Mouse (Mus musculus): ENCODE data around the gene Cstf1.

Cstf1 gene

DNA sequence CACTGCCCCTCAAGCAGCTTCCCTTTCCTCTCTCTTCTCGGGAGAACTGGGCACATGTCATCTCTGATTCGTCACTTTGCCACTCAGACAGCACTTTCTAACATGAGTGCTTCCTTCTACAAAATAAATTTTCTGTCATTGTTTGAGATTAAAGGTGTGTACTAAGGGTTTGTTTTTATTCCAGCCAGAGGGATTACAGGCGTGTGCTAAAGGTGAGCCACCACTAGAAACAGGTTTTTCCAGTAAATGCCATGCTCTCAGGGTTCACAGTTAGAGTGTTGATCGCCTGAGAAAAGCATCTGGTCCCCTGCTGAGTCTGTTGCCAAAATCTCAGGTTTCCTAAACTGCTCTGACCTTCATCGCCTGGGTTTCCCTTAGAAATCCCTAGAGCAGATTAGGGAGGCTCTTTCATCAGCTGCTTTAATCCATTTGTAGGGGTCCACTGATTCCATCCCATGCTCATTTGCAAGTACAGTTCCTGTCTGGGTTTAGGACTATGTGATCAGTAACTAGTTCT lies 6.6 kb downstream of the Cstf1 start:
- DNase-seq (ENCODE audit: low spot score in 2 of 2), result no peak

GRCm38 (mm10) chr2:172378332-172378731 lies 7.9 kb downstream of the Cstf1 start:
- peak in 1 of 2 experiments; percentile 80 for DNase-seq (ENCODE audit: low spot score in 2 of 2)

DNA sequence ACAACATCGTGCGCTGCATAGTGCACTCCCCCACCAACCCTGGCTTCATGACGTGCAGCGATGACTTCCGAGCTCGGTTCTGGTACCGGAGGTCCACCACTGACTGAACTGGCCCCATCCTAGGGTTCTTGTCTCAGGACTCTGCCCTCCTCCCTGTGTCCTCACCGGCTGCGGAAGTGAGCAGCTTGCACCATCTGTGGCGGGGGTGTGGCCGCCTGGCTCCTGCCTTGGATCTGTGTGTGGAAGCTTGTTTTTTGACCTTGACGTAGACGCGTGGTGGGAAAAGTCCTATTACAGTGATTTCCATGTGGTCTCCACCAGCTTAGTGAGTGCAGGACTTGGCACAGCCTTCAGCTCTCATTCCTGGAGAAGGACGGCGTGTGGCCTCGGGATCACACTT lies 10.0 kb downstream of the Cstf1 start:
- DNase-seq (ENCODE audit: low spot score in 2 of 2), result no peak

GRCm38 (mm10) chr2:172381341-172381740 lies 10.9 kb downstream of the Cstf1 start:
- no peak for DNase-seq (ENCODE audit: low spot score in 2 of 2)

DNA sequence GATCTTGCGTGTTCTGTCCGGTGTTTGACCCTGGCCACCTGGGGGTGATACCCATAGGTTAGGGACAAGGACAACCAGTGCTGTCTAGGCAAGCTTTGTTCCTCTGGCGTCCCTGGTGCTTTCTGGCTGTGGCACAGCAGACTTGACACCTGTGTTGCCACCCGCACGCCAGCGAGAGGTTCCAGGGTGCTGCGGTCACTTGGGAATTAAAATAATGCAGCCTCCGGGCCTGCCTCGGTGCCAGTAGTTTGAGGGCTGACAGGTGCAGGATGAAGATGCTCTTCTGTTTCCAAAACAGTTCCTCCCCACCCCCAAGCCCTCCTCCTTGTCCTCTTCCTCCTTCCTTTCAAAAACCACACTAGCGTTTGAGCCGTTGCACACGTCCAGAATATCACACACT lies 11.4 kb downstream of the Cstf1 start:
- DNase-seq (ENCODE audit: low spot score in 2 of 2), result no peak

GRCm38 (mm10) chr2:172384715-172385114 lies 14.2 kb downstream of the Cstf1 start:
- no peak for DNase-seq (ENCODE audit: low spot score in 2 of 2)

- no peak for DNase-seq (ENCODE audit: low spot score in 2 of 2)
Observed at GRCm38 (mm10) chr2:172390341-172390740, 19.9 kb downstream of the Cstf1 start.

GRCm38 (mm10) chr2:172392041-172392521 lies 21.6 kb downstream of the Cstf1 start:
- DNase-seq (ENCODE audit: low spot score in 2 of 2), result no peak

DNA sequence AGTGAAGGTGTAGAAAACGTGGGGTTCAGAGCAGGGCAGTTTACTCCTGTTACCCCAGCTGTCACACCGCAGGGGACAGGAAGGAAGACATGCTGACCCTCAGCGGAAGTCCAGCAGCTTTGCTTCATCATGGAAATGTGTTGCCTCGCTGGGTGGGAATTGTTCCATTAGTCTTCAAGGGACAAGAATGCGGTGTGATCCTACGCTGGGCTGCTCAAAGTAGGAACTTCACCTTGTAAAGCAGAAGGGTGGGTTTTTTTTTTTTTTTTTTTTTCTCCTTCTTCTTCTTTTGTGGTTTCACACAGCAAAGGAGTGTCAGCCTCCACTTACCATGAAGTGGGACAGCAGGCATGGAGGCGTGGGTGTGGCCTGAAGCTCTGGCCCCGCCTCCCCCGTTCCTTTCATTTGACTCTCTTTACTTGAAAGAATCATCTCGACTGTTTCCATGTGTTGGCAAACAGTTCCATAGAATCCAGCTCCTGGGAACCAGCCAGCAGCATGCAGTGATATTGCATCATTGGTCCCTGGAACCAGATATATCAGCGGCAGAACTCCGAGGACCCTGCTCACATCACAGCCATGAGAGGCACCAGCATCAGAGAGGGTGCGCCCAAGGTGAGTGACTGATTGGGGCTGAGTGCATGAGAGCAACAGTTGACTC lies 23.0 kb downstream of the Cstf1 start, which contains the start of gene Cass4:
TSS of gene Cass4 (plus strand) at position 404 of the 661 bp plus-strand sequence.
- peak in 1 of 2 experiments; percentile 75 for DNase-seq (ENCODE audit: low spot score in 2 of 2)

DNA sequence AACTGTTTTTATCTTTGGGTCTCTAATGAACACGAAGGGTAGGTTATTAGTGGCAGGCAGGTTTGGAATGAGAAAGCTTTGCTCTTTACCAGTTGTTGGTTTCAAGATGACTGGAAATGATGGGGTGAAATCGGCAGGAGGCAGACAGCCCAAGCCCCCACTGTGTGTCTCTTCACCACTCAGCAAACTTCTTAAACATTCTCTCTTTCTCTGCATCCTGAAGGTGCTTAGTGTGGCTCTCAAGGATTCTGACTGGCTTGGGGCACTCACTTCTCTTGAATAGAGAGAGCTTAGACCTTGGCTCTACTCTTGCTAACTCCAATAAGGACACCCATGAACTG lies 23.5 kb downstream of the Cstf1 start:
- no peak for DNase-seq (ENCODE audit: low spot score in 2 of 2)

- no peak for DNase-seq (ENCODE audit: low spot score in 2 of 2)
Observed at GRCm38 (mm10) chr2:172394671-172395070, 24.2 kb downstream of the Cstf1 start.

- DNase-seq (ENCODE audit: low spot score in 2 of 2), result no peak
Observed at GRCm38 (mm10) chr2:172395961-172396360, 25.5 kb downstream of the Cstf1 start.

DNA sequence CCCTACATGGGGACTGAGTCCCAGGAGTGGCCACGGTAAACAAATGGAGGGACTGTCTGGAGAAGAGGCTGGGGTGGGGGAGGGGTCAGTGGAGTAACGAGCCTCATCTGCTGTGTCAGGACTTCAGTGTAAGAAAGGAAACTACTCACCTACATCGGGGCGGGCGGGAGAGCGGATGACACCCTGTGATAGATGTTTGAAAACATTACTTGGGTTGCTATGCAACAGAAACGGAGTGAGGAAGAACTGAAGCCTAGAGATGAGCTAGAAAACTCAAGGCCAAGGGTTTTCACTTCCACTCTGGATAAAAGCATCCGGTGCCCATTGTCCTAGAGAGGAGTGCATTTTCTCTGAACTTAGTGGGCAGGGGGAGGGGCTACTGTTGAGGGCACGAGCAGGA lies 29.4 kb downstream of the Cstf1 start:
- peak in 1 of 2 experiments; percentile 48 for DNase-seq (ENCODE audit: low spot score in 2 of 2)

GRCm38 (mm10) chr2:172401116-172401825 lies 30.8 kb downstream of the Cstf1 start:
- peak in 1 of 2 experiments; percentile 62 for DNase-seq (ENCODE audit: low spot score in 2 of 2)

DNA sequence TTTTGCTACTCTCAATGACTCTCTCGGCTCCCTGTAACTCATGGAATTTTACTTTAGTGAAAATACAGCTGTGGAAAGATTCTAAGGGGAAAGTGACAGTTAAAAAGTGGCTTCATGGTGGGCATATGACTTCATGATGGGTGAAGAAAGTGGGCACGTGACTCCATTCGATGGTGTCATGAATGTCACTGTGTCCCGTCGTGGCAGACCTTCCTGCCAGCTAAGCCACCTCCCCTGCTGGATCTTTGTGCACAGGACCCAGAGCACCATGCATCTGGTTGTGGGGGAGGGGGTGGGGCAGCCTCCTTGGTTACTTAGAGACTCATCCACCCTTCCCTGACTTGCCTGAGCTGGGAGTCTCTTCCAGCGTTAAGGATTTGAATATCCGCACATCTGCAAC lies 33.8 kb downstream of the Cstf1 start:
- DNase-seq (ENCODE audit: low spot score in 2 of 2), result no peak

DNA sequence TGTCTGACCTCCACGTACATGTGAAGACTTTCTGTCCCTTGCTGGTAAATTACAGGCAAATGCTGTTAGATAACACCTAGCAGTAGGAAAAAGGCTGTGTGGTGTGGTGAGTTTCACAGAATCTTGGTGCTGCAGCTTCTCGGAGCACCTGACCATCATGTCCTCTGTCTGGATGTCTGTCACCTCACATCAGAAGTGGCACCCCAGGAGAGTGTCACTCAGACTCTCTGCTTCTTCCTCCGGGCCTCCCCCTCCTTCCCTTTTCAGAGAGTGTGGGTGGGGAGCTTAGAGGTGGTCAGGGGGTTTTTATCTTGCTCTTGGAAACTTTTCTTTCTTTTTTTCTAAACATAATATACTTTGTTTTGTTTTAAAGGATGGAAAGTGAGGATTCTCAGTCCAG lies 34.5 kb downstream of the Cstf1 start:
- no peak for DNase-seq (ENCODE audit: low spot score in 2 of 2)

DNA sequence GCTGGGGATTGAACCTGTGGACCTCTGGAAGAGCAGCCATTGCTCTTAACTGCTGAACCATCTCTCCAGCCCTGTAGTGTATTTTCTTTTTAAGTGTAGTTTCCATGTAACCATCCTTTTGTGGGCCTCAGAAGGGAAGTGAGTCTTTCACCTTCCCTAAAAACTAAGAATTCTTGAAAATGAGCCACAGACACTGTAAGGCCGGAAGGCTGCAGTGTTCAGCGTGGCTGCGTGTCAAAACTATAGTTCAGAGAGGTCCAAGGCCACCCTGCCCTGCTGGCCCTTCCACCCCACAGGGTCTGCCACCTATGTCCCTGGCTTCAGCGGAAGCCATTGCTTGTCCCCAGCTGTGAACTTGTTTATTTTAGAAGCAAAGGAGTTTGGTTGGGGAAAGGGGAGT lies 35.7 kb downstream of the Cstf1 start:
- DNase-seq (ENCODE audit: low spot score in 2 of 2), result no peak

- DNase-seq (ENCODE audit: low spot score in 2 of 2), result no peak
Observed at GRCm38 (mm10) chr2:172407499-172407898, 37.0 kb downstream of the Cstf1 start.

DNA sequence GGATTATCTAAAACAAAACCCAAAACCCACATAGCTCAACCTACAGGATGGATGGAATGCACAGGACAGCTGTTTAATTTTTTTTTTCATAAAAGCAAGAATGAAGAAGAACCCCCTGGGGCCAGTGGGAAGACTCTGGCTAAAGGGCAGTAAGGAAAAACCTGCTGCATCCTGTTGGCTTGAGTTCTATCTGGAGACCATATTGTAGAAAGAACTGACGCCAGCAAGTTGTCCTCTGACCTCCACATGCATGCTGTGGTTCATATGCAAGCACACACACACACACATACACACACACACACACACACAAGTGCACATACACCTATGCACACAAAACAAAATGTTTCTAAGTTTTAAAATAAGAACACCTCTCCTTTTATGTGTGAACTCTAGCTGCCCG lies 40.2 kb downstream of the Cstf1 start:
- no peak for DNase-seq (ENCODE audit: low spot score in 2 of 2)

GRCm38 (mm10) chr2:172411091-172411490 lies 40.6 kb downstream of the Cstf1 start:
- DNase-seq (ENCODE audit: low spot score in 2 of 2), result no peak

- DNase-seq (ENCODE audit: low spot score in 2 of 2), result no peak
Observed at GRCm38 (mm10) chr2:172412454-172412853, 42.0 kb downstream of the Cstf1 start.

DNA sequence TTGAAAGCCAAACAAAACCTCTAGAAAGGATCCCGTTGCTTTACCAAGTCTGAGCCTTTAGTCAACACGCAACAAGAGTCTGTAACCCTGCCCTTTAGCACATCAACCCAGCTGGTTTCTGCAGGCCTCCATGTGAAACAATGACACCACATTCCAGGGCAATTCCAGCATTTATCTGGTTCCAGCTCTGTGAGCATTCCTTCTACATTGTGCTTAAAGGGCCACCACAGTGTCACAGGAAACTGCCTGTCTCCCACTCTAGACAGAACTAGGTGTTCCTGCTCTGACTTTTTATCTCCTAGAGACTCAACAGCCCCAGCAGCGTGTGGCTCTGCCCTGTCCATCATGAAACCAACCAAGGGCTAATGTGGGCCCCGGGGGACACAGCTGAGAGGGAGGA lies 42.8 kb downstream of the Cstf1 start:
- DNase-seq (ENCODE audit: low spot score in 2 of 2), result no peak

DNA sequence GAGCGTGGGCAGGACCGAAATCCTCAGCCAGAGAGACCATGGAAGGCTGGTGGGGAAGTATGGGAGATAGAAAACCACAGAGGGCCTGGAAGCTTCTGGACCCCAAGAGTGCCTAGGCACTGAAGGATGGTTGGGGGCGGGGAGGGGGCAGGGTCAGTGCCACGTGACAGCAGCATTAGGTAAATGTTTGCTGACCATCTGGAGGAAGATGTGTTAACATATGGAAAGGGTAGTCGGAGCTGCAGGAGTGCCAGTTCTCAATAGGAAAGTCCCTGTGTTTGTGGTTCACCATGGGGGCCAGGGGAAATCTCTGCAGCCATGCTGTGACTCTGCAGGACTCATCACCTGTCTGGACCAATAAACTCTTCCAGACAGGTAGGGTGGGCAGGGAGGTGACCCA lies 43.4 kb downstream of the Cstf1 start:
- no peak for DNase-seq (ENCODE audit: low spot score in 2 of 2)
